Mouse (Mus musculus) liver, adult 10 weeks (tissue): ENCODE results near the gene Gm7929. TPM values are rescaled to one million over a fixed set of nuclear protein-coding genes. Genes with fewer than 3 reads are reported as not detected.

Experiments used
- polyA plus RNA-seq: library from polyadenylated mRNA; stranded (reverse); fragments of 350-450 nt; fragmentation: Illumina TruSeq; extraction: RNeasy Lipid Tissue Mini Kit (QIAGEN cat#74804); gene quantifications from one replicate; pipeline ENCODE4 v1.2.3, GENCODE M21; 2014; ENCODE audit warnings: low read depth, low replicate concordance

The Gm7929 gene
- polyA plus RNA-seq: not detected

GRCm38 (mm10) chr14:41750514-41750913, at the start of gene Gm7929:
TSS of gene Gm7929 (minus strand) at chr14:41750614.

GRCm38 (mm10) chr14:41772341-41772740, 21.9 kb upstream of the Gm7929 start, which contains the start of gene Gm47189:
TSS of gene Gm47189 (minus strand) at chr14:41772441.

GRCm38 (mm10) chr14:41701785-41702184, 48.6 kb downstream of the Gm7929 start, which contains the start of gene Gm8068:
TSS of gene Gm8068 (minus strand) at chr14:41701885.

Other genes with a start within 250 kb of the Gm7929 start
- gene Gm7970, start 195.0 kb downstream of the Gm7929 start, polyA plus RNA-seq: not detected
- not detected for gene 1700049E17Rik2, start 177.4 kb downstream of the Gm7929 start, polyA plus RNA-seq
- not detected for gene Gm3072, start 126.0 kb downstream of the Gm7929 start, polyA plus RNA-seq
- not detected for gene Gm3676, start 104.1 kb downstream of the Gm7929 start, polyA plus RNA-seq
- gene Gm8068, start 48.7 kb downstream of the Gm7929 start, polyA plus RNA-seq: not detected
- not detected for gene Gm47189, start 21.8 kb upstream of the Gm7929 start, polyA plus RNA-seq
- gene Gm7980, start 156.7 kb upstream of the Gm7929 start, polyA plus RNA-seq: not detected
- gene 1700049E17Rik1, start 174.3 kb upstream of the Gm7929 start, polyA plus RNA-seq: not detected
- gene 1700024B05Rik, start 193.4 kb upstream of the Gm7929 start, polyA plus RNA-seq: not detected
- not detected for gene Gm6401, start 217.3 kb upstream of the Gm7929 start, polyA plus RNA-seq
- not detected for gene Gm3543, start 232.7 kb upstream of the Gm7929 start, polyA plus RNA-seq